In the genomic region with DNA sequence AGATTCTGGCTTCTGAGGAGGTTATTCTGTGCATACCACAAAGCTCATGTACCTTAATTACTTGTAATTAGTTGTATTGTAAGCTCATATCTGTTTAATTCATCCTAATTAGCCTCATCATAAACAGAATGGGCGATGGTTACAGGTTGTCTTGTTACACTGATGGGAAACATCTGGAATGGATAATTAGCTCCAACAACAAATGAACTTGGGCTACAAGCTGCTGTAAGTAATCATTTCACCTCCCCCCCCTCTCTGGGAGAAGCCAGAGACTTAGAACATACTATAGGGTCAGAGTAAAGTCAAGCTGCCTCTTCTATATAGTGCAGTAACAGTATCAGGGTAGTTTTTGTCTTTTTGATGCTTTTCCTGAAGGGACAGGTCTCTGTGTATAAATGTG, we compare ENCODE assay signal across 24 mouse cellular contexts.
"Had no signal": no experiment of that assay in that cellular context is flagged by ENCODE, and none has a peak within 500 bp of the region (broad histone marks: within the 10 kb centered on the region; RNA-seq: fewer than 3 reads in every experiment).

No protein-coding gene starts in this region.

- DNase-seq: kidney, postnatal 25 days; layer of hippocampus, adult 9-11 months; liver; lung, adult 18-20 months; lung, postnatal 10 days; lung, postnatal 36 days; right cerebral cortex, adult 18-20 months; right cerebral cortex, postnatal 14 days; right cerebral cortex, postnatal 4 days; thymus, adult 2 months; thymus, postnatal 14 days; thymus, postnatal 4 days had no signal

- H3K27me3 ChIP-seq: limb, embryonic 13.5 days; liver, embryonic 12.5 days; liver, embryonic 15.5 days; lung, embryonic 15.5 days; midbrain, embryonic 12.5 days; midbrain, embryonic 15.5 days; neural tube, embryonic 13.5 days had no signal

- H3K4me2 ChIP-seq: limb, embryonic 13.5 days; liver, embryonic 12.5 days; liver, embryonic 15.5 days; lung, embryonic 15.5 days; midbrain, embryonic 12.5 days; midbrain, embryonic 15.5 days; neural tube, embryonic 13.5 days had no signal

- H3K9me3 ChIP-seq: limb, embryonic 10.5 days; limb, embryonic 13.5 days; liver, embryonic 12.5 days; liver, embryonic 15.5 days; lung, embryonic 15.5 days; midbrain, embryonic 12.5 days; midbrain, embryonic 15.5 days; neural tube, embryonic 13.5 days had no signal

- ATAC-seq: liver, embryonic 12.5 days; midbrain, embryonic 15.5 days had no signal

- H3K36me3 ChIP-seq: limb, embryonic 10.5 days; limb, embryonic 13.5 days; liver, embryonic 12.5 days; liver, embryonic 15.5 days; lung, embryonic 15.5 days; midbrain, embryonic 12.5 days; midbrain, embryonic 15.5 days; neural tube, embryonic 13.5 days had no signal

- H3K9ac ChIP-seq: limb, embryonic 13.5 days; liver, embryonic 12.5 days; liver, embryonic 15.5 days; lung, embryonic 15.5 days; midbrain, embryonic 12.5 days; midbrain, embryonic 15.5 days; neural tube, embryonic 13.5 days had no signal

- H3K4me1 ChIP-seq: liver, embryonic 12.5 days; liver, embryonic 15.5 days; midbrain, embryonic 12.5 days; midbrain, embryonic 15.5 days; neural tube, embryonic 13.5 days had no signal

- H3K4me3 ChIP-seq: layer of hippocampus, adult 2 months; limb, embryonic 10.5 days; limb, embryonic 13.5 days; liver, embryonic 12.5 days; liver, embryonic 15.5 days; lung, embryonic 15.5 days; megakaryocyte, embryonic 14.5 days; midbrain, embryonic 12.5 days; midbrain, embryonic 15.5 days; neural tube, embryonic 13.5 days had no signal

- H3K27ac ChIP-seq: kidney, postnatal 0 days; layer of hippocampus, adult 2 months; limb, embryonic 10.5 days; limb, embryonic 13.5 days; liver, embryonic 12.5 days; liver, embryonic 15.5 days; lung, embryonic 15.5 days; midbrain, embryonic 12.5 days; midbrain, embryonic 15.5 days; neural tube, embryonic 13.5 days; stomach, postnatal 0 days had no signal
